Mouse (Mus musculus) heart, postnatal 0 days (tissue): Measurements from ENCODE around the gene Tmco1.

ENCODE experiments used
- CTCF ChIP-seq: IDR thresholded peaks from 2 replicates; pipeline ENCODE4 v1.5.1; 2016; ENCODE audit warnings: antibody characterized with exemption, control low read depth, low read depth
- EP300 ChIP-seq: IDR thresholded peaks from 2 replicates; pipeline ENCODE4 v1.6.1; 2016; ENCODE audit warnings: antibody characterized with exemption, low read depth

DNA sequence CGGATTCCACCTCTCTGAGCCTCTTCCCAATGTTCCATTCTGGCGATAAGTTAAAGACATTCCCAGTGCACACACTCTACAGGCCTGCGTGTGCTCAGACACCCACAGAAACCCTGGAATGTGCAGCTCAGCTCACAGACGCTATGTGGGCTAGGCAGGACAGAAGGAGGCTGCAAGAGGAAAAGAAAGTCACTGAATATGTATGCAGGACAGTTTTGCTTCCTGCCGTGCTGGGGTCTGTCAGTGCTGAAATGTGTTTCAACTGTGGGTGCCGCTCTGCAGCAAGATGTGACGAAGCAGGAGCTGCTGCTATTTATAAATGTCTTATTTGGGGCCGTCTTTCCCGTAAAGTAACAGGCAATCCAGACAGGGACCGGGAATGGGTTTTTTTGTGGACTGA is 48.5 kb upstream of the Tmco1 start:
- TF ChIP-seq CTCF (peak; percentile 19; the same call in 1 of the 2 replicates), EP300 (no peak)
